Mouse (Mus musculus) heart, embryonic 16.5 days (tissue): ENCODE data around the gene Pitpna. TPM values are rescaled to one million over a fixed set of nuclear protein-coding genes. Genes with fewer than 3 reads are reported as not detected.

Experiments used
- ATAC-seq: fragments of 200-750 bp; cut with Nextera tagmentation; replicated peaks from 2 replicates; pipeline ENCODE4 v1.8.0; 2017; ENCODE audit warnings: moderate number of reproducible peaks; ENCODE audit not compliant: insufficient read depth, low FRiP score; ENCODE audit errors: extremely low read depth
- H3K27ac ChIP-seq: fragments of 300-500 bp; sonication (generic); 2 replicates; pipeline ENCODE4 v1.5.1; 2014; ENCODE audit warnings: mild to moderate bottlenecking, low read length, control low read depth, moderate library complexity
- H3K27me3 ChIP-seq: fragments of 300-500 bp; sonication (generic); 2 replicates; pipeline ENCODE4 v1.6.1; 2014; ENCODE audit warnings: low read length, mixed read lengths; ENCODE audit not compliant: control insufficient read depth, insufficient read depth
- H3K36me3 ChIP-seq: fragments of 300-500 bp; sonication (generic); 2 replicates; pipeline ENCODE4 v1.6.1; 2014; ENCODE audit not compliant: control insufficient read depth, insufficient read depth
- H3K4me1 ChIP-seq: fragments of 300-500 bp; sonication (generic); 2 replicates; pipeline ENCODE4 v1.6.1; 2014; ENCODE audit warnings: low read length, mixed read lengths; ENCODE audit not compliant: control insufficient read depth, insufficient read depth
- H3K4me2 ChIP-seq: fragments of 300-500 bp; sonication (generic); 2 replicates; pipeline ENCODE4 v1.6.1; 2014; ENCODE audit warnings: low read depth, mild to moderate bottlenecking, control low read depth, low read length
- H3K4me3 ChIP-seq: fragments of 300-500 bp; sonication (generic); 2 replicates; pipeline ENCODE4 v1.5.1; 2014; ENCODE audit warnings: mild to moderate bottlenecking, control low read depth, low read length
- H3K9ac ChIP-seq: fragments of 300-500 bp; sonication (generic); 2 replicates; pipeline ENCODE4 v1.6.1; 2014; ENCODE audit warnings: low read length, control low read depth
- H3K9me3 ChIP-seq: fragments of 300-500 bp; sonication (generic); replicated peaks from 2 replicates; pipeline ENCODE4 v1.6.1; 2016; ENCODE audit warnings: low read length; ENCODE audit not compliant: control insufficient read depth
- WGBS: fragments of 180-500 bp; shearing (Covaris S2); extraction: QIAGEN DNeasy Blood & Tissue Kit; methylation state at CpG from one replicate; pipeline ENCODE4 v1.1.7; 2014; 5-methylcytosine and 5-hydroxymethylcytosine counted together
- polyA plus RNA-seq: library from polyadenylated mRNA; unstranded; fragments of >200 nt; fragmentation: Nextera tagmentation; extraction: Ambion mirVana; gene quantifications from 2 replicates; pipeline ENCODE4 v1.2.1, GENCODE M21; 2015

Gene Pitpna
- polyA plus RNA-seq, 1 experiment from 2014 or later, result 78.0 TPM

DNA sequence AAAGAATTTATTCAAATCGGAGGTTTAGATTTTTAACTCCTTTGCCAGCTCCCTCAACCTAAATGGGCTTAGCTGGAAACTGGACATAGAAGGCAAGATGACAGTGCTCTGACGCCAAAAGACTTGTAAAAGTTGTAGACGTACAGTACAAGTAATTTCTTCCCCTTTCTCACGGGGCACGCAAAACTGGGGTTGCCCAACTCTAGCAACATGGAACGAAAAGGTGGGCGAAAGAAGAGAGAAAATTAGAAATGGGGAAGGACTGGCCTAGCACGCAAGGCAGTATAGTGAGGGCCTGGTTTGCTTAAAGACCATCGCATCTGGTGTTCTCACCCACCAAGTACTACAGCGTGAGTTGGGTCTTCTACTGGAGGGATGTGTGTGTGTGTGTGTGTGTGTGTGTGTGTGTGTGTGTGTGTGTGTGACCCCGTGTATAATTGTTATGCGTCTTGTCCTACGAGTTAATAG lies 63.1 kb downstream of the Pitpna start:
- Histone ChIP-seq H3K27ac (peak overlapping the region; percentile 97), H3K4me3 (peak overlapping the region; percentile 87), H3K4me1 (peaks cover 53% of the 10 kb centered on the region), H3K27me3 (no peaks in the 10 kb centered on the region), H3K4me2 (peak overlapping the region; percentile 80), H3K9me3 (no peaks in the 10 kb centered on the region), H3K9ac (peak overlapping the region; percentile 95), H3K36me3 (no peaks in the 10 kb centered on the region)
- no peak for ATAC-seq
- 41% methylated on average over 13 of the region's 13 CpGs for WGBS

DNA sequence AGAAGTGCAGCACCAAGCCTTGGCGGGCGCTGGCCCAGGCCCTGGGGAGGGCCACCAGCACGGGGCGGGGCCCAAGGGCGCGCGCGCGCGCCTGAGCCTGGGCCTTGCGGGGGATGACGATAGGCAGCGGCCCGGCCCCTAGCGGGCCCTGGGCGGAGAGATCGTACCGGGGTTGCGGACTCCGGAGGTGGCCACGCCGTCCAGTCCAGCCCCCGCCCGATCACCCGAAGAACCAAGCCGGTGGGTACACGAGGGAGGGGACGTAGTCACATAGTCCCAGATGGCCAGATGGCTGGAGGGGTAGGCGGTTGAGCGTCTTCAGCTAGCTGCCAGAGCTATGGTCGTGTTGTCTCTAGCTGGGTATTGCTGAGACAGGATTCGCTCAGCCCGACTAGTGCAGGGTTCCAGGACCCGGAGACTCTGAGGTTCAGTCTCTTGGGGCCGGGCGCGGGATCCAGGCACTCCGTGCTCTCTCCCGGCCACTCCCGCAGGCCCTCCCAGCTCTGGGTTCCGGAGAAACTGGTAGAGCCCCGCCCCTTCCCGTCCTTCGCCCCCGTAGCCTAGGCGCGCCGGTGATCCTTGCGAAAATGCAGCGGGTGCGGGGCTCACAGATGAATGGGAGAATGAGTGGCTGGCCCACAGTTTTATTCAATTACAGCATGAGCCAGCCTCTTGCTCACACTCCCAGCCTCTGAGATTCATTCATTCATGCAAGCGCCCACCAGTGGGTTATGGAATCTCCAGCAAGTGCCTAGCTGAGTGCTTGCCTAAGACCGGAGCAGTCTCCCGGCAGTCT lies 63.7 kb downstream of the Pitpna start:
- ATAC-seq, result peak; percentile 42
- 1% methylated on average over 54 of the region's 54 CpGs for WGBS
- Histone ChIP-seq H3K4me1 (peaks cover 55% of the 10 kb centered on the region), H3K27me3 (no peaks in the 10 kb centered on the region), H3K9me3 (no peaks in the 10 kb centered on the region), H3K27ac (peak overlapping the region; percentile 97), H3K9ac (peak overlapping the region; percentile 95), H3K36me3 (no peaks in the 10 kb centered on the region), H3K4me3 (peak overlapping the region; percentile 87), H3K4me2 (peak overlapping the region; percentile 80)

DNA sequence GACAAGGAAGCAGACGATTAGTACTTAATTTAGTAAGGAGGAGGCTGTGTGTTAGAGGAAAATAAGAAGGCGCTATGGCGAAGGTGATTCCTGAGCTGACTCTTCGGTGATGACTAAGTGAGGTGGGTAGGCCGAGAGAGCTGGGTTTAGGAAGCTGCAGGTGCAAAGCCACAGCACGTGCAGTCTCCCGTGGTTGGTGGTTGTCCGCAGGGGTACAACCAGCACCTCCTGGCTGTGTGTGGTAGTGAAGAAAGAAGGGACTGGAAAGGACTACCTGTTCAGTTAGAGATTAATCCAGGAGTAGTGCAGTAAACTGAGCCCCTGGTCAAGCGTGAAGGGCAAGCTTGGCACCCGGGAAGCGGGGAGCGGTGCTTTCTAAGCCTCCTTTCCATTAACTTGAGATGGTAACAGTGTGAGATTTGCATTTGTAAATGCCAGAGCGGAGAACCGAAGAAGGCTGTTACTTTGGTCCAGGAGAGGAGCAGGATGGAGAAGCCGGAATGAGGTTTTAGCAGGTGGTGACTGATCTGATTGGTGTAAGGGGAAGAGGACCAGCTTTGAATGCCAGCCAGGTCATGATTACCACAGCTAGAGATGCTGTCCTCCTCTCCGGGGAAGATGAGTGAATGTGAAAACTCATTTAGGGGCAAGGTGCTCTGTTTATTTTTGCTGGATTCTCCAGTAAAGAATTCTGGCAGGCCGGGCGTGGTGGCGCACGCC lies 64.5 kb downstream of the Pitpna start:
- no peak for ATAC-seq
- Histone ChIP-seq H3K4me3 (peak overlapping the region; percentile 87), H3K27me3 (no peaks in the 10 kb centered on the region), H3K27ac (peak overlapping the region; percentile 97), H3K4me1 (peaks cover 58% of the 10 kb centered on the region), H3K9ac (peak overlapping the region; percentile 95), H3K9me3 (no peaks in the 10 kb centered on the region), H3K36me3 (no peaks in the 10 kb centered on the region), H3K4me2 (peak overlapping the region; percentile 80)
- WGBS, result 28% methylated on average over 20 of the region's 20 CpGs

- no peaks in the 10 kb centered on the region for H3K9me3 ChIP-seq
- no peak for ATAC-seq
- H3K36me3 ChIP-seq, result peaks cover 4% of the 10 kb centered on the region
- H3K4me1 ChIP-seq, result peaks cover 53% of the 10 kb centered on the region
- peak overlapping the region; percentile 58 for H3K9ac ChIP-seq
- H3K27ac ChIP-seq, result peak overlapping the region; percentile 96
- no peaks in the 10 kb centered on the region for H3K27me3 ChIP-seq
- H3K4me2 ChIP-seq, result peak overlapping the region; percentile 80
- H3K4me3 ChIP-seq, result peak overlapping the region; percentile 48
- WGBS, result 37% methylated on average over 14 of the region's 14 CpGs
Observed at GRCm38 (mm10) chr11:75652942-75653684, 65.2 kb downstream of the Pitpna start.

GRCm38 (mm10) chr11:75653781-75654470 lies 66.0 kb downstream of the Pitpna start:
- H3K4me1 ChIP-seq, result peaks cover 47% of the 10 kb centered on the region
- H3K9ac ChIP-seq, result peak overlapping the region; percentile 58
- peaks cover 11% of the 10 kb centered on the region for H3K36me3 ChIP-seq
- H3K4me2 ChIP-seq, result peak overlapping the region; percentile 80
- H3K9me3 ChIP-seq, result no peaks in the 10 kb centered on the region
- under 1% methylated on average over 45 of the region's 45 CpGs for WGBS
- peak overlapping the region; percentile 96 for H3K27ac ChIP-seq
- H3K4me3 ChIP-seq, result peak overlapping the region; percentile 48
- peak; percentile 70 for ATAC-seq
- no peaks in the 10 kb centered on the region for H3K27me3 ChIP-seq

DNA sequence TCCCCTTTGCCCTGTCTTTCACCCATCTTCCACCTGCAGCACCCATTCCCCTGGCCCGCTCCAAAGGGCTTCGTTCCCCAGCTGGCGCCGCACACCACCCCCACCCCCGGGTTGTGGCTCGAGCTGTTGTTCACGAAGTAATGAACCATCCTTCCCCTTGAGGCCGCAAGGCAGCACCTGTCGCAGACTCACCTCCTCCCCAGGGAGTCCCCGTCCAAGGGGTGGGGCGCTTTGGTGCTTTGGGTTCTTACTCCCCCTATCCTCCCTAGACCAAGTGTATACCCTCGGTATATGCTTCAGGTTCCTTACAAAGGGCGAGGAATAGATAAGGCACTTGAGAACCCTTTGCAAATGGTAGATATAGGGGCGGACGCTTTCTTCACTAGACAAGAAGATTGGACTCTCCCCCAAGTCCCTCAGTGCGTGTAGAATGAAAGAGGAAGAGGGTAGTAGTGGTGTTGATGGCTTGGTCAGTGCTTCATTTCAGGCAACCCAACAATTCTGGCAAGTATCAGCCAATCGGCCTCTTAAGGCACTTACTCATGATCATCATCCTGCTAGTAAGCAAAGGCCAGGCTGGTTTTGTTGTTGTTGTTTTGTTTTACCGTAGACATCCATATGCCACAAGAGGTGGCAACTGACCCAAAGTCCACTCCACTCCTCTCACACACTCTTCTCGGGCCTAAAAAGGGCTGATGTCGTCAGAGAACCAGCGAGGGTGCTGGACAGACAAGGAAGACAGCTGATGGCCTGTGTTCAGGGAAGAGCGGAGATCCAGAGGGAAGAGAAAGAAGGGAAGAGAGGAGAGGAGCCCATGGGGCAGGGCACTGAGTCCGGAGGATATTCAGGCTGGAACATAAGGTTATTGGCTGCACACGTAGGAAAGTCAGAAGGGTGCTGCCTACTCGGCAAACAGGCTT lies 66.8 kb downstream of the Pitpna start:
- Histone ChIP-seq H3K27me3 (no peaks in the 10 kb centered on the region), H3K4me1 (peaks cover 43% of the 10 kb centered on the region), H3K9me3 (no peaks in the 10 kb centered on the region), H3K4me2 (peak overlapping the region; percentile 80), H3K36me3 (peaks cover 15% of the 10 kb centered on the region), H3K9ac (peak overlapping the region; percentile 87), H3K4me3 (peak overlapping the region; percentile 76), H3K27ac (peak overlapping the region; percentile 96)
- no peak for ATAC-seq
- 37% methylated on average over 25 of the region's 25 CpGs for WGBS

GRCm38 (mm10) chr11:75655621-75656545 lies 68.0 kb downstream of the Pitpna start:
- H3K27ac ChIP-seq, result peak overlapping the region; percentile 96
- ATAC-seq, result peak; percentile 43
- H3K4me3 ChIP-seq, result peak overlapping the region; percentile 76
- peak overlapping the region; percentile 80 for H3K4me2 ChIP-seq
- no peaks in the 10 kb centered on the region for H3K27me3 ChIP-seq
- under 1% methylated on average over 72 of the region's 78 CpGs for WGBS
- peak overlapping the region; percentile 87 for H3K9ac ChIP-seq
- H3K4me1 ChIP-seq, result peaks cover 42% of the 10 kb centered on the region
- H3K36me3 ChIP-seq, result peaks cover 26% of the 10 kb centered on the region
- H3K9me3 ChIP-seq, result no peaks in the 10 kb centered on the region
